Mouse (Mus musculus) heart, adult 11 months (tissue): ENCODE results near the gene Anapc15.

Experiments
- DNase-seq: peaks from one replicate; pipeline ENCODE4 v3.0.0; 2022

Gene Anapc15

DNA sequence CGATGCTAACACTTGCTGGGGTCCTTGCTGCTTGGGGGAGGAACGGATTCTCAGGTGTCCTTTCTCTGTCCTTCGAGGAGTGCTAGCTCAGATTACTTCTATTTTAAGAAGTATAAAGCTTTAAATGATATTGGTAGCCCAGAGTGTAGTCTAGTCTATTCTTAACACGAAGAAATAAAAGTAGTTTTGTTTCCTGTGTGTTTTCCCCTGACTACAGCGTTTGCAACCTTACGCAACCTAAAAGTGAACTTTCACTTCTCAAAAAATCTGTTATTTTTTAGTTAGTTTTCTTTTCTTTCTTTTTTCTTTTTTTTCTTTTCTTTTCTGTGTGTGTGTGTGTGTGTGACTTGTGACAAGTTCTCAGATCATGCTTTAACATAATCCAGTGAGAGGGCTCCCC lies 11.8 kb upstream of the Anapc15 start:
- no peak for DNase-seq

DNA sequence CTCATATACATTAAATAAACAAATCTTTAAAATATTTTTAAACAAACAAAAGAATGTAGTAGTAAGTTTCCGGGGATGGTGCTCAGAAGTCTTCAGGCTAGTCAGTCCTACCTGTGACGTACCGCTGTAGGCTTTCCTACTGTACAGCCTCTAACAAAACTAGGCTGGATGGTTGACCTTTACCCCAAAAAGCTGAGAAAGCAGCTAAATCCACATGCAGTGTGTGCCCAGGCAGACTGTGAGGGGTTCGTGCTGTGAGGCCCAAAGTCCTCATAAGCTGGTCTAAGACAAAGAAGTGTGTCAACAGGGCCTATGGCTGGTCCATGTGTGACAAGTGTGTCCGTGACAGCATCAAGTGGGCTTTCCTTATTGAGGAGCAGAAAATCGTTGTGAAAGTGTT lies 10.7 kb upstream of the Anapc15 start:
- DNase-seq, result no peak

DNA sequence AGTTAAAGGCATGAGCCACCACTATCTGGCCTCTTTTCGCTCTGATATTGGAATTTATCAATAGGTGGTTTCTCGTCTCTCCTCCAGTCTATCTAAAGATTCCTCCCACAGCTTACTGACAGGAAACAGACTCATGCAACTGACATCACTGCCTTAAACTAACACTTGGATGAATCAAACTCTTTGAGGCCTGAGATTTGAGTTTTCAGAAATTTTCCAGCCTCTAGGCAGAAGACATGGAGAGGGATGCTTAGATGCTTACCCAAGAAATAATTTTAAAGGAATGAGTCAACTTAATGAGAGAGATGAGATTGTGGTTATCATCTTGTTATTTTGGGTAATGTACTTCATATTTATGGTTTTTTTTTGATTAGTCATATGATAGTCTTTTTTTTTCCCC lies 9.7 kb upstream of the Anapc15 start:
- DNase-seq, result no peak

DNA sequence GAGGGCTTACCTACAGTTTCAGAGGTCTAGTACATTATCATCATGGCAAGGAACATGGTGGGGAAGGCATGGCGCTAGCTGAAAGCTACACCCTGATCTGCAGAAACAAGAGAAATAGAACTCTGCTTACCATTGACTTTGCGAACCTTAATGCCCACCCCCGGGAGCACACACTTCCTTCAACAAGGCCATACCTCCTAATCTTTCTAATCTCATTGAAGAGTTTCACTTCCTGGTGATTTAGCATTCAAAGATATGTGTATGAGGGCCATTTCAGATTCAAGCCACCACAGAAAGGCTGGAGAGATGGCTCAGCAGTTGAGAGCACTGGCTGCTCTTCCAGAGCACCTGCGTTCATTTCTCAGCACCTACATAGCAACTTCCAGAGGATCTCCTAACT lies 6.4 kb upstream of the Anapc15 start, which contains the start of gene Folr2:
Folr2 (minus strand) TSS at position 101 of the 400 bp plus-strand sequence.
- DNase-seq, result no peak

DNA sequence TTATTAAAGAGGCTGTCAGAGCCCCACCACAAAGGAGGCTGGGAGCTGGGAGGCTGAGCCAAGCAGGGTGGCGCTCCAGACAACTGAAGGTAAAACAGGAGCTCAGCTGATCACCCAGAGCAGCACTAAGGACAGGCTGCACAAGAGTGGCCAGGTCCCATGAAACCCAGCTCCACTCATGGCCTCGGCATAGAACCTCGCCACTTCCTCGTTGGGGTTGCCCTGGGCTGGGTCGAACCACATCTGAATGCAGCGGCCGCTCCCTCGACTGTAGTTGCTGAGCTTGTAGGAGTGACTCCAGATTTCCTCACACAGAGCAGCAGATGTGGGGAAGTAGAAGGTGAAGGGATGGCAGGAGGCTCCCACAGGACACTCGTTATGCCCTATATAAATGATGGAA lies 5.2 kb upstream of the Anapc15 start:
- DNase-seq, result peak; percentile 94

DNA sequence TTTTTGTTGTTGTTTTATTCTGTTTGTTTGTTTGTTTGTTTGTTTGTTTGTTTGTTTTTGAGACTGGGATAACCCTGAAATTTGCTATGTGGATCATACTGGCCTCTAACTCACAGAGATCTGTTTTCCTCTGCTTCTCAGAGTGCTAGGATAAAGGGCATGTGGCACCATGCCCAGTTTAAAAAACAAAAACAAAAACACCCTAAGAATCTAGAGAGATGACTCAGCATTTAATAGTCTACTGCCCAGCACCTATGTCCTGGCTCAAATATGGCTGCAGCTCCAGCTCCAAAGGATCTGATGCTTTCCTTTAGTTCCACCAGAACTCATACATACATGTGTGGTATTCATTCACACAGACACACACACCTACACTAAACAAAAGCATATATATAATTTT lies 2.5 kb upstream of the Anapc15 start:
- no peak for DNase-seq

DNA sequence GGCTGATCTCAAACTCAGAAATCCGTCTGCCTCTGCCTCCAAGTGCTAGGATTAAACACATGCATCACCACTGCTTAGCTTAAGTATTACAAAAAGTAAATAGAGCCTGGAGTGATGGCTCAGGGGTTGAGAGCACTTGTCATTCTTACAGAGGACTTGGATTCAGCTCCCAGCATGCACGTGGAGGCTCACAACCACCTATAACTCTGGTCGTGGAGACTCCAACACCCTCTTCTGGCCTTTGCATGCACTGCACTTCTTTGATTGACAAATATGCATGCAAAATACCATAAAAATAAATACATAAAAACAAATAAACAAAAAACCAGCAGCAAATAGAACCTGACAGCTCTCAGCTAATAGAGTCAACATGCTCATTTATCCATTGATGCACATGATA lies 1.2 kb upstream of the Anapc15 start:
- no peak for DNase-seq

DNA sequence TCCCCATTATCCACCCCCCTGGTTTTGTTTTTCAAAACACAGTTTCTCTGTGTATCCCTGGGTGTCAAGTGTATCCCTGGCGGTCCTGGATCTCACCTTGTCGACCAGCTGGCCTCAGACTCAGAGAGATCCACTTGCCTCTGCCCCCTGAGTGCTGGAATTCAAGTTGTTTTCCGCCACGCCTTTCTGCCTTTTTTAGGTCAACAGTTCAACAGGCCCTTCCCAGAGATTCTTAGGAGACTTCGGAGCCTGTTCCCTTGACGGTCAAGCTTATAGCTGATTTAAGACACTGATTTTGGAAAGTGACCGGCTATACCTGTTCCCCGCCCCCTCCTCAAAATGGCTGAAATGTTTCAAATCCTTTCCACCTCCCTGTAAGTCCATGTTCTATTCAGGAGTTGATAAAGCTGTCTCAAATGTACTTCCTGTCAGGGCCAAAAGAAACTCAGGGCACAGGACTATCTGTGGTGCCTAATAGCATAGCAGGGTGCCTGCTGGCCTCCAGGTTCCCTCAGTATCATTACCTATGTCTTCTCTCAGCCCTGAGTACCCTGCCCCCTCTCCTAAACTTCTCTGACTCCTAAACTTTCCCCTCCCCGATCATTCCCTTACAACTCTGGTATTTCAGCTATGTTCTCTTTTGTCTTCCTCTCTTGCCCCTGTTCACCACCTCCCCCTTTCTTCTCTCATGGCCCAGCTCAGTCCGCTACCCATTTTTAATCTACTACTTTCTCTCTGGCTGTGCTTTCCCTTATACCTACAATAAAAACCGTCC lies 3.2 kb downstream of the Anapc15 start:
- DNase-seq, result no peak

DNA sequence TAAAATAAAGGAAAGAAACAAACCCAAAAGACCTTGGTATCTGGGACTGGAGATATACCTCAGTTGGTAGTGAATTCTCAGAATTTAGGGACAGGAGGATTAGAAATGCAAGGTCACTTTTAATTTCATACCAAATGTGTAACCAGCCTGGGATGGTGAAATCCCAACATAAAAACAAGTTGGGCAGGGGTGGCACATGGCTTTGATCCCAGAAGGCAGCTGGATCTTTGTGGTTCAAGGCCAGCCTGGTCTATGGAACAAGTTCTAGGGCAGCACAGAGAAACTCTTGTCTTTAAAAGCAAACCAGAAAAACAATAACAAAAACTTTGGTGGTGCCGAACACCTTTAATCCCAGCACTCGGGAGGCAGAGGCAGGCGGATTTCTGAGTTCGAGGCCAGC lies 4.0 kb downstream of the Anapc15 start:
- DNase-seq, result no peak

DNA sequence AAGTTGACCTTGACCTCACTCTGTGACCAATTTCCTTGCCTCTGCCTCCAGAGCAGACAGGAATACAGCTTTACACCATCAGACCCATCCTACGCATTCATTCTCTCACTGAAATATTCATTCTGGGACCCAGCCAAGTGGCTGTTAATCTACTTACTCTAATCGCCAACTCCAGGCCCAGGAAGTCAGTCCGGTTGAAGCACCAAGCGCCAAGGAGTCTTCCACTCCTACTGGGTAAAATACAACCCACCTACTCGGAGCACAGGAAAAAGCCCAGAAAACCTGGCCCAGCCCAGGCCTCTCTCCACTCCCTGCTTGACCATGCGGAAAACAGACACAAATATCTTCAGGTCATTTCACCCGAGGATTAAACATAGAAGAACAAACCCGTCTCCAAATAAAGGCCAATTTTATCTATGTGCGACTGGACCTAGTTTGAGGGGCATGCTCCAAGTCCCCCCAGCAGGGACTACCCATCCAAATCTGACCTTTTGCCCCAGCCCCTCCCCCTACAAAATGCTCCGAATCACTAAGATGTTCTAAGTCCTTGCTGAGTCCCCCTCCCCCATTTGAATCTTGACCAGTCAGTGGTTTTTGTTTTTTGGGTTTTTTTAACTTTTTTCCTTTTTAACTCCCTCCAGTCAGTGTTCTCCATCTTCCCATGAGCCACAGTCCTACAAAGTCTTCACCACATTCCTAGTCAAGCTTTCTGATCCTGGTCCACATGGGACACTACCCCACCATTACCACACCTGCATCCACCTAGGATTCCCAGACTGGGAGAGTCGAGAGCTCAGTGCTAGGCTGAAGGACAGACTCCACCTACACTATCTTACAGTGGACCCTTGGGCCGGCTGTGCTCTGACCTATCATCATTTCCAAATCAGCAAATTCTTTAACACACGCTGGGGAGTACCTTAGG lies 5.0 kb downstream of the Anapc15 start:
- peak; percentile 89 for DNase-seq

DNA sequence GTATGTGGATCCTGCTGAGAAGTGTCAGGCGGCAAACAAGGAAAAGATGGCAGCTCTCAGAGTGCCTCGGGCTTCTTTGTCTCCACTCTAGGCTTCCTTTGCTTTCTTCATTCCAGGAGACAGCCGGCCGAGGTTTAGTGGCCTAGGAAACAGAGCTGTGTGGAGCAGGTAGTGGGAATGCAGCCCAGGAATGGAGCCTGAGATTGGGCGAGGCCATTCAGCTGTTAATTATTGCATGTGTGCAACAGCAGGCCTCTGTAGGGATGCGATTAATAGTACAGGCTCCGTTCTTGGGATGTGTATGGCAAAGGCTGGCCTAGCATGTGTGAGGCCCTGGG lies 5.6 kb downstream of the Anapc15 start:
- DNase-seq, result no peak

DNA sequence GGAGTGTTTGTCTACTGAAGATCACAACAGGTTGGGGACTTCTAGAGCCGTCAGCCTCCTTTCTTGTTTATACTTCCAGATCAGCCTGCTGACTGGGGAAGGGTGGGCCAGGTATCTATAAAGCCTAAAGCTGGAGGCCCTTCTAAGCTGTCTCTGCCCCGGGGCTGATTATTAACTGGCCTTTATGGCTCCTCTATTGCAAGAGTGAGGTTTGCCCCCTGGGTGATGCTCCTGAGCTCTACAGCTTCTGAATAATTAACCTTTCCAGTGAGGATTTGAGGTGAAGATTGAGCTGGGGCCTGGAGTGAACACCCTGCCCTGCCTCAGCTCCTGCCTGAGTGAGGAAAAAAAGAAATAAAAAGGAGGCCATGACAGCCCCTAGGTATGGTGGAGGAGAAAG lies 7.1 kb downstream of the Anapc15 start, which contains the start of gene Folr1:
Folr1 (minus strand) TSS at position 160 of the 400 bp plus-strand sequence.
- DNase-seq, result no peak

DNA sequence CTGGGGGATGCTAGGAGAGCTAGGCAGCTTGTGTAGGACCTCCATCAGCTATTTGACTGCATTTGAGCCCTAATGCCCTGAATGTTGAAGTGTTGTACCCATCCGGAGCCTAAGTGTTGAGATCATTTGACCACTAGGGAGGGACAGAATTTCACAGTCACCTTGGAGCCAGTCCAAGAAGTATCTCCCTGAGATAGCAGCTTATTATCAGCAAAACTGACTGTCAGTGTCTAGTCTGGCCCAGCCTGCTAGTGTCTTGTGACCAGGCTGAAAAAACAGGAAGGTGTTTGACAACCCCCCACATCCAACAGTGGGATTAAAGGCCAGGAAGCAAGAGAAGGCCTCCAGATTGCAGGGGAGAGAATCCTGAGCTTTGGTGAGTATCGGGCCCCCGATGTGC lies 7.8 kb downstream of the Anapc15 start:
- no peak for DNase-seq

DNA sequence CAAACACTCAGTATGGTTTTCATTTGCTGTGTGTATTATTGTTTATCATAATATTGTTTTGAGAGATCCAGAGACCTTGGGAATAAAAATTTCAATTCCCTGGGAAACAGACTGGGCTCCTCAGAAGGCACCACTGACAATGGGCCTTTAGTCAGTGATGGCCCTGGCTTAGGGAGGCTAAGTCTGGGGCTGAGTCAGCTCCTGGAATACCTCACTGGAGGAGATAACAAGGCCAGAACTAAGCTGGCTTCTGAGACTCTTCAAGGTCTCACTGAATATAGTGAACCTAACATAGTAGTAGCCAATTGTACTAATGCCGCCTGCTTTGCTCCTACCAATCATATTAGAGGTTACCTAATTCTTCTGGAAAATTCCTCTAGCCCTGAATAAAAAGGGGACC lies 12.5 kb downstream of the Anapc15 start:
- DNase-seq, result no peak

DNA sequence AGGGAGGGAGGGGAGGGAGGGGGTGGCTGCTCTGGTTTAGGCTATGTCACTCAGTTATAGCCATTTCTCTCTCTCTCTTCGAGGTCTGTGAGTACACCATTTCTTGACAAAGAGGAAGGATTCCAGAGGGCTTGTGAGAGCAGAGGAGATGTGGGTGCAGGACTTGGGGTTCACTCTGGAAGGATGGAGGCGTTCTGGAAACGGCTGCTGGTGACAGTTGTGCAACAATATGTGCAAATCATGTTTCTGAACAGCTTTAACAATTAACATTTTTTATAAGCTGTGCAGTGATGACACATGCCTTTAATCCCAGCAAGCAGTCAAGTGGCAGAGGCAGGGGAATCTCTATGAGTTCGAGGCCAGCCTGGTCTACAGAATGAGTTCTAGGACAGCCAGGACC lies 17.3 kb downstream of the Anapc15 start:
- no peak for DNase-seq

DNA sequence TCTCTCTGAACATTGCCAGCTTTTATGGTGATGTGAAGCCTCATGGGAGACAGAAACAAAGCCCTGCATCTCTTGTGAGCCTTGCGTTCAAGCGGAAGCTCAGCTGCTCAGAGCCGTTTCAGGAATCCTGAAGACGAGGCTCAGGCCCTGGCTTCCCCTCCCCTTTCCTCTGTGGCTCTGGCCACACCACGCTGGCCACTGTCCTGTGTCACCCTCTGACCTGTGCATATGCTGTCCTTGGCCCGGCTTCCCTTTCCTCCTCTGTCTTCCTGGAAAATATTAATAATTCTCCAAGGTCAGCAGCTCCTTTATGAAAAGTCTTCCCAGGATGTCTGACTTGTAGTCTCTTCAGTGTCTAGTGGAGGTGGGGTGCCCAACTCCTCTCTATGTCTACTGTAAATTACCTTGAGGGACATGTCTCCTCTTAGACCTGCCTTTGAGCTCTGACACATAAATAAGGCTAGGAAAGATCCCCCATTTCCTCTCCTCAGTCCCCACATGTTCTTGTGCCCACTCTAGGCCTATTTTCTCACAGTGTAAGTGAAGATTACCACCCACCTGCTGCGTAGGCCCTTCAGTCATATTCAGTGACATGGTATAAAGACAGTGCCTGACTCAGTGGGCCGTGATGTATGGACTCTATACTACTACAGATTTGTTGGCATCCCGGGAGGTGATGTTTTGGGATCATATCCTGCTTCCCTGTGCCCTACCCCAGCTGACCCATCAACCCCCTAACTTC lies 19.1 kb downstream of the Anapc15 start:
- peak; percentile 91 for DNase-seq

DNA sequence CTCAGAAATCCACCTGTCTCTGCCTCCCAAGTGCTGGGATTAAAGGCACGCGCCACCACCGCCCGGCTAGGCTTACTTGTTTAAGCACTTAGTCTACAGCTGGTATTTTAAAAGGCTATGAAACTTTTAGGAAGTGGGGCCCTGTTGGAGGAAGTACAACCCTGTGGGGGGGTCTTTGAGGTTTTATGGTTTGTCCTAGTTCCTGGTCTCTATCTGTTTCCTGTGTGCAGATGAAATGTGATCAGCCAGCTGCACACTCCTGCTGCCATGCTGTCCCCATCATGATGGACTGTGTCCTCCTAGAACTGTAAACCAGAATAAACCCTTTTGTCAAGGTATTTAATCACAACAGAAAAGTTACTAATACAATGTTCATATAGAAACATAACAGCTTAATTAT lies 20.6 kb downstream of the Anapc15 start:
- DNase-seq, result no peak

DNA sequence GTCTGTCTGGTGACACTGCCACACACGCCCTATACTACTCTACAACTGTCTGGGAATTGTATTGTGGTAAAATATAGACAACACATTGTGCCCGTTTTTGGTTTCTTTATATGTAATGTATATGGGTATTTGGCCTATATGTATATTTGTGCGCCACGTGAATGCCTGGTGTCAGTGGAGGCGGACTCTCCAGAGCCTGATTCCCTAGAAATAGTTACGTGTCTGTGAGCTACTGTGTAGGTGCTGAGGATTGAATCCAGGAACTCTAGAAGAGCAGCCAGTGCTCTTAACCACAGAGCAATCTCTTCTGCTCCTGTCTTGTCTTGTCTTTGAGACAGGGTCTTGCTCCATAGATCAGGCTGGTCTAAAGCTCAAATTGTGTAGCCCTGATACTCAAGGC lies 22.8 kb downstream of the Anapc15 start:
- no peak for DNase-seq

DNA sequence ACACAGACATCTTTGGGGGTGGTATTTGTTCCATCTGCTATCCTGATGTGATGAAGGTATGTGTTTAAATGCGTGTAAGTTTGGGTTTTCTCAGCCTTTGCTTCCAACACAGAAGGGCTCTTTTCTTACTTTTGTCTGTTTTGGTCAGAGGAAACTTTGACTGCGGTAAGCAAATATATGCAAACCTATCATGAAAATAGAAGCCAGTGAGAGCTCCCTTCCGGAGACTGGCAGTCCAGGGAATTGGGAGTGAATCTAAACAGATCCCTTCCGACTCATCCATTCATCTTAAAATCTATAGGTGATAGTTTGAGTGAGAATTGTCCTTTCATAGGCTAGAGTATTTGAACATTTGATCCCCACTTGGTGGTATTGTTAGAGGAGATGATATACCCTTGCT lies 24.9 kb downstream of the Anapc15 start:
- DNase-seq, result no peak

DNA sequence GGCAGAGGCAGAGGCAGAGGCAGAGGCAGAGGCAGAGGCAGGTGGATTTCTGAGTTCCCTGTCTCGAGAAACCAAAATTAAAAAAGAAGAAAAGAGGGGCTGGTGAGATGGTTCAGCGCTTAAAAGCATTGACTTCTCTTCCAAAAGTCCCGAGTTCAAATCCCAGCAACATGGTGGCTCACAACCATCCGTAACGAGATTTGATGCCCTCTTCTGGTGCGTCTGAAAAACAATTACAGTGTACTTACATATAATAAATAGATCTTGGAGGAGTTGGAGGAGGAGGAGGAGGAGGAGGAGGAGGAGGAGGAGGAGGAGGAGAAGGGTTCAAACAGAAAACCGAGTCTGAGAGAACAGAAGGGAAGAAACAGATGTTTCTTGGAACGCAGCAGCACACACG lies 32.2 kb downstream of the Anapc15 start:
- no peak for DNase-seq

DNA sequence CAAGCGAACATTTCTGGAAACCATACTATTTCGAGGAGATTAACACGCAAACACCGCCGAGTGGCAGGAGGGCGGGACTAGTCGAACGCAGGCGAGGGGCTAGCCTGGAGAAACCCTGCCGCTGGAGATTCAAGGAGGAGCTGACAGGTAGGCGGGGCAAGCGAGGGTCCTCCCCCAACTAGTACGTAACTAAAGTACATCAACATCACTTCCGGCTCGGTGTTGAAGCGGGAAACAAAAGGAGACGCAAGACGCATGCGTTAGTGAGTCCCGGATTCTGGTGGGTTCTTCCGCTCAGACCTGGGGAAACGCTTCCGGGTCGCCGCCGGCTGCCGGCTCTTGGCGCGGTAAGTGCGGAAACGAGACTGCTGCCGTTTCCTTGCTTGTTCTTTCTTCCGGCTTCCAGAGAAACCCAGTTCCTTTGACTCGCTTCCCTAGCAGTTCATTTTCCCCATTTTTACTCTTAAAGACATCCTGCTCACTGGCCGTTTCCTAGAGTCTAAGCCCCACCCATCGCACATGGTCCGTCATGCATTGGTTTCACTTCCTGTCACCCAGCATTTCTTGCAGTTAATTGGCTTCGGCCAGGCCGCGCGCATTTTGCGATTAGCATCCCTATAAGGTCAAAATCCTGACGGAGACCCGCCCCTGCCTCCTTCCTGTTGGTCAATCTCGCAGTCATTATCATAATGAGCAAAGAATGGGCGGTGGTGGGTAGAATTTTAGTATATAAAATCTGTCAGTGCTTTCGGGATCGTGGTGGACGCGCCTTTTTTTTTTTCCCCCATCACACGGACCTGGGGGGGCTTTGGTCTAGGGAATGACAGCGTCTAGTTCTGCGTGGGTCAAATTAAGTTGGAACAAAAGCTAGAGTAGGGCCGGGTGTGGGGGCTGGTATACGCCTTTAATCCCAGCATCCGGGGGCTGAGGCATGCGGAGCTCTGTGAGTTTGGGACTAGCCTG lies 32.9 kb downstream of the Anapc15 start:
- peak; percentile 100 for DNase-seq
